Mouse (Mus musculus): ENCODE data around the gene Plekho1.

DNA sequence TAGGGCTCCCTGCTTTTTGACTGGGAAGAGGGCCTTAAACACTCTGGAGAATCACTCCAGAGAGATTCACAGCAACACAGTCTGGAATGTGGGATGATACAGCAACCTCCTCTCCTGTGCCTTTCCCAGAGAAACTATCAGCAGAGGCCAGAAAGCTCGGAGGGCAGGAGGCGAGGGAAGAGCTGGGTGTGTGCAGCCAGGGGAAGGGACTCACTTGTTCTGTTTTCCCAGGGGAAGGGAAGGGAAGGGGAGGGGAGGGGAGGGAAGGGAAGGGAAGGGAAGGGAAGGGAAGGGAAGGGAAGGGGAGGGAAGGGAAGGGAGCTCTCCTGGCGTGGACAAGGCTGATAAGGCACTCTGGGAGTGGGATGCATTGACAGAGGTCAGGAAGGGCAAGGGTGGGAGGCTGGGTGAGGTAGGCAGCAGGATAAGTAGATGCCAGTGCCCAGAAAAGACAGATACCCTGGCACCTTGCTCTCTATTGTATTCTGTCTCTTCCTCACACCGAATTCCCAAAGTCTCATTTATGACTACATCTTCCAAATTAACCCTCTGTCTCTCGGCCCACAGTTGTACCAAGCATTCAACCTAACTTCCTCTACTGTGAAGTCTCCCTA is 2.7 kb downstream of the Plekho1 start:
- TF ChIP-seq CTCF (IDR thresholded peaks at IDR 0.05; ENCODE audit: low read depth) (no peak), EP300 (IDR thresholded peaks at IDR 0.05; ENCODE audit: low read depth) (no peak)

Data from liver, embryonic 14.5 days (tissue).